Mouse (Mus musculus) B cell, adult 67 days (primary cell): ENCODE results near the gene D17H6S53E. TPM values are rescaled to one million over a fixed set of nuclear protein-coding genes. Genes with fewer than 3 reads are reported as not detected.

Experiments
- total RNA-seq, 2 experiments: library from RNA; stranded (reverse); gene quantifications; 4 replicates each; pipeline ENCODE4 v1.2.4; 2023

The D17H6S53E gene
- total RNA-seq = 10 to 100 TPM; 16.6 to 25.1 TPM

DNA sequence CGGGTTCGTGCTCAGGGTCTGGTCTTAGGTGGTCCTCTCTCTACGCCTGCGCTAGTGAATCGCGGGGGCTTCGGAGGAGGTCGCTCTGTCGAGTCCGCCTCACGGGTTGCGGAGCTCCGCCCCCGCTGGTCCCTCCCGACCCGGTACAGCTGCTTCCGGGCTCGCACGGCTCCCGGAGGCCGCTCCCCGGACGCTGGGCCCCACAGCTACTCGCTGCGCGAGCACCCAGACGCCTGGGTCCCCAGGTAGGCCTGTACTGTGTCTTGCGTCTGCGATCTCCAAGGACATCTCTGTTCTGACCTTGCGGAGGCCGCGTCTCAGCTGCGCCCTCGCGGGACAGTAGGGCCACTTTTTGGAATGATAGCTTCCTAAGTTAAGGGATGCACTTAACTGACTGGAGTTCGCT is at the start of gene D17H6S53E:
Gene D17H6S53E, plus strand, starts transcription at position 168 of the 406 bp plus-strand sequence.

DNA sequence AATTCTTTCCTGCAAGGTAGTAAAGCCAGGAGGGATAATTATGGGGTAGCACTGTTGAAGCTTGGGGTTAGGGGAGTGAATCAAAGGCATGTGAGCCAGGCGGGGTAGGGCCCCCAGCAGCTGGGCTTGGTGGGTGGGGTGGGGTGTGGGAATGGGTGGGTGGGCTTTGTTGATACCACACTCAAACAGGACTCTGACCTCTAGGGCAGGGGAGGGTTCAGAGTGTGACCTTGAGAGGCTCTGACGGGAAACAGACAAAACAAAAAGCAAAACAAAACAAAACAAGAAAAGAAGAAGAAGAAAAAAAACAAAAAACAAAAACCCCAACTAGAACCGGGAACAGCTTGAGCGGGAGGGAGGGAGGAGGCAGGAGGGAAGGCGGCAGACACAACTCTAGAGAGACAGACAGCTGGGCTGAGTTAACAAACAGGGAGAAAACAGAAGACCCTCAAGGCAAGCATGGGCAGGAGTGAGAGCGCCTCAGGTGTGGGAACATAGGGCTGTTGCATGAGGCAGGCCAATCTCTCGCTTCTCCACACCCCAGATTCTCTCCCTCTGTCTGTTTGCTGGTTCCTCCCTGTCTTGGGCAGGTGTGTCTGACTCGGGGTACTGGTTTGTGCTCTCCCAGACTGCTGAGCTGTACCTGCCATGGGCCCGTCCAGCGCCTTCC is 49.5 kb upstream of the D17H6S53E start, which contains the start of gene Ly6g6e:
Gene Ly6g6e, plus strand, starts transcription at position 396 of the 670 bp plus-strand sequence.

DNA sequence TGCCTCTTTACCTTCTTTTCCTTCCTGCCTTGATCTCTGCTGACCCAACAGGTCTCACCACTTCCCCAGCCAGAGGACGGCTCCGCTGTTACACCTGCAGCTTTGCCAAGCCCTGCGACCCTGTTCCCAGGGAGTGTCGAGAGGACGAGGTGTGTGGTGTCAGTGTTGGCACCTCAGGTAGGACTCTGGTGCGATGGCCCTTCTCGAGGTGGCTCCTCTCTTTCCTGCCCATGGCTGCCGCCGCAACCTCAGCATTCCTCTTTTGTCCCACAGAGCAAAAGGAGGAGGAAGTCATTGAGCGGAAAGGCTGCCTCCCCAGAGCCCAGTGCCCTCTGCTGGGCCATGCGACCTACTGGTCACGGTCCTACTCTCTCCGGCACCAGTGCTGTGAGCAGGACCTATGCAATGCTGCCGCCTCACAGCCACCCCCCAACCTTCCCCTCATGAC is 48.4 kb upstream of the D17H6S53E start, which contains the start of gene Ly6g6d:
Gene Ly6g6d, minus strand, starts transcription at position 280 of the 448 bp plus-strand sequence.

DNA sequence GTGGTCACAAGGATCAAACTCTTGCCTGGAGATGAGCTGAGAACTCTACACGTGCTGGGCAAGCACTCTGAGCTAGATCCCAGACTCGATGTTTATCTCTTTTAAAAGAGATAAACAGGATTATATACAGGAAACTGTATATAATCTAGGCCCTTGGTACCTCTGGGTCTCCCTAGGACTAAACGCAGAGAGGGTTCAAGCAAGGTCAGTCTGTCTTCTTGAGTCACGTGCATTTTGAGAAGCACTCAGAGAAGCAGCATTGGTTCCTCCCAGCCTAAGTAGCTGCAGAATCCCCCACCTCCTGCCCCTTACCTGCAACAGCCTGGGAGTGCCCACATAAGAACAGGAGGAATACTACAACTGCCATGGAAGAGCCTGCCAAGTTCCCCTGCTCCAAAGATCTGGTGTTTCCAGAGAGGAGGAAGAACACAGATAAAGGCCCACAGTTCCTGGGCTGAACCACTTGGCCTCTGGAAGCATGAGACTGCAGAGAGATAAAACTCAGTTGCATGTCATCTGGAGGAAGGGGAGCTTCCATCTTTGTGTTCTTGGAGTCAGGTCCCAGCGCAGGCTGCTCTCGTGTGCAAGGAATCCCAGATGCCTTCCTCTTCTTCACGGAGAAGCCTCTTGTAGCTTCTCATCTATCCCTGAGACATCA is 40.8 kb upstream of the D17H6S53E start, which contains the start of gene Ly6g6f:
Gene Ly6g6f, minus strand, starts transcription at position 403 of the 658 bp plus-strand sequence.

DNA sequence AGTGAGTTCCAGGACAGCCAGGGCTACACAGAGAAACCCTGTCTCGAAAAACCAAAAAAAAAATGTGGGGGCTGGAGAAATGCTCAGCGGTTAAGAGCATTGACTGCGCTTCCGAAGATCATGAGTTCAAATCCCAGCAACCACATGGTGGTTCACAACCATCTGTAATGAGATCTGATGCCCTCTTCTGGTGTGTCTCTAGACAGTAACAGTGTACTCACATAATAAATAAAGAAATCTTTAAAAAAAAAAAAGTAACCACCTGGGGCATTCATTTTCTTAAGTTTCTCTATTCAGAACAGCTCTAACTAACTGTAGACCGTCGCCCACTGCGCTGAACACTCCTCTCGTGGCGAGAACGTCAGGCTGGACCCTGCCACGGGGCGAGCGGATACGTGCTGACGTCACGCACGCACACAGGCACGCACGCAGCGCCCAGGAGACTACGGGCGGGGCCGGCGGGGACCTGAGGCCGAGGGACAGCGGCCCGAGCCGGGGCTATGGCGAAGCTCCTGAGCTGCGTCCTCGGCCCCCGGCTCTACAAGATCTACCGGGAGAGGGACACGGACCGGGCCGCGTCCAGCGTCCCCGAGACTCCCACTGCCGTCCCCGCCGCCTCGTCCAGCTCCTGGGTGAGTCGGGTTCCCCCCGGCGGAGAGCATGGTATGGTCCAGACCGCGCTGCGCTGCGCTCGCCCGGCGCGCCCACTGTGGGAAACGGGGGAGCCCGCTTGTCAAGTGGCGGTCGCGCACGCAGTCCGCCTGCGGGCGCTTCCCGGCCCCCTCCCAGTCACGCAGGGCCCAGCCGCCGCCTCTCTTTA is 37.1 kb upstream of the D17H6S53E start, which contains the start of gene Abhd16a:
Gene Abhd16a, plus strand, starts transcription at position 439 of the 820 bp plus-strand sequence.

DNA sequence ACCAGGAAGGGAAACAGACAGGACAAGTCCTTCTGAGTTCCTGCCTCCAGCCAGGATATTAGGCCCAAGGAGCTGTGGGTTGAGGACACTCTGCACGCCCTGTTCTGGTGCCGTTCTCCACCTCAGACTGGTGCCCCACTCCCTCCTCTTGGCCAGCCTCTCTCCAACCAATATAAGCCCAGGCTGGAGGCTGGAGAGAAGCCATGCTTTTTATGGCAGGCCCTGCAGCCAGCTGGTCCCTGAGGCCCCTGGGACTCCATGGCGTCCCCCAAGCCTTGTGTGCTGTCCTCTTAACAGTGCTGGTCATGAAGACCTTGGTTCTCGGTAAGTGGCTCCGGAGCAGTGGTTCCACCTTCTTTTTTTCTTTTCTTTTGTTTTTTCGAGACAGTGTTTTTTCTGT is 18.1 kb upstream of the D17H6S53E start, which contains the start of gene Ly6g5c:
Gene Ly6g5c, plus strand, starts transcription at position 183 of the 400 bp plus-strand sequence.

DNA sequence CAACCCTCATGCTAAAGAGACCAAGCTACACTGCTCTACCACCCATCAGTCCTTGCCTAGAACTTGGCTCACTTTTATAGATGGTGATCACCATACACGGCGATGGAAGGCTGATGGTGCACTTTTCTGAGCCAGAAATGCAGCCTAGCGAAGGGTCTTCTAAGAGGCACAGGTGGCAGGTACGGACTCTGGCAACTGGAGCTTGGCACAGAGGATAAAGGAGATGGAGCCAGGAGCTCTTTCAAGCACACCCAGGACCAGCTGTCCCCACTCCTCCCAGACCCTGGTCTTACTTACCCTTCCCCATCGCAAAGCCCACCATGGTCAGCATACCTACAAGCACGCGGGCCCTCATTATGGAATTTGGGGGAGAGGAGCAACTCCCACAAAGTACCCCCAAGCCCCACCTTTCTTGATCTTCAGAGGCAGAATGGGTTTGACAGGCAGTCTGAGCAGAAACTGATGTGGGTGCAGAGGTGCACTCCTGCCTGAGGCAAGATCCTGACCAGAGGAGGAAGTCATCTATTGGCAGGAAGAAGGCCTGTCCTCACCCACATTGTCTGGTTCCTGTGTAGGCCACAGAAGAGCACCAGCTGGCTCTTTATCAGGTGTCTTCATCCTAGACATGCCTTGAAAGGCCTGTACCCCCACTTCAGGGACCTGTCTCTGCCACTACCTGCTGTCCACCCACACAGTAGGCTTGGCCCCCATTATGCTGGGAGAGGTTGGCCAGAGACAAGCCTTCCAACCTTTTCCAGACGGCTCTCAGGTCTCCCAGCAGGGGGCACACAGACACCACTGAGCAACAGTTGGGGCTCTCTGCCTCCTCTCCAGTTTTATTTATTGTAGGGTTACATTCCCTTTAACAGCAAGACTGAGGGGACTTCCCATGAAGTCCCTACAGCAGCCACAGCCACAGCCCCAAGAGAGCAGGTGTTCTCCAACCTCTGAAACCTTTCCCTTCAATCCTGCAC is 10.8 kb upstream of the D17H6S53E start, which contains the start of gene Ly6g5b:
Gene Ly6g5b, minus strand, starts transcription at position 383 of the 974 bp plus-strand sequence.

DNA sequence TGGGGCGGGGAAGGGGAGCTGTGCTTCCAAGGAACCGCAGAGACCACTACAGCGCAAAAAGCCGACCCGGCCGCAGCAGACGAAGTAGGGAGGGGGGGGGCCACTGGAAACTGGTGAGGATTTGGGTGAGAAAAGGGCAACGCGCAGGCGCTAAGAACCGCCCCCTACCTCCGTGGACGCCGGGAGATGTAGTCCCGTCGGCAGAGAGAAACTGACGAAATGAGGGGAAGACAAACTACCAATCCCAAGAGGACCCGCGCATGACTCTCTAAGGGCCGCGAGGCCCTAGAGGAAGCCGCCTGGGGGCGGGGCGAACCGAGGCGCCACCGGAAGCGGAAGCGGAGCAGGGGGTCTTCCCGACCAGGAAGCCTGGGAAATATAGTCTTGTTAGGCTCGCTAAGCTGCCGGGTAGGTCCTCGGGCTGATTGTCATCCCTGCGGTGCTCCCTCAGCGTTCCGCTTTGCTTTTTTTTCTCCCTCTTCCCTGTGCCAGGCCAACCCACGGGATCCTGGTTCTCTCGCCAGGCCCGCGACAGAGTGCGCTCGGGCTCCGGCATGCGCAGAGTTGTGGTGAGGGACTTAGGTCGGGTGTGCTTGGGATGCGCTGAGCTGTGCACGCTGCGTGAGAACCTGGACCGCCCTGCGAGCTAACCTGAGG is 4.9 kb upstream of the D17H6S53E start, which contains the start of gene Gpank1:
Gene Gpank1, plus strand, starts transcription at position 313 of the 657 bp plus-strand sequence.

DNA sequence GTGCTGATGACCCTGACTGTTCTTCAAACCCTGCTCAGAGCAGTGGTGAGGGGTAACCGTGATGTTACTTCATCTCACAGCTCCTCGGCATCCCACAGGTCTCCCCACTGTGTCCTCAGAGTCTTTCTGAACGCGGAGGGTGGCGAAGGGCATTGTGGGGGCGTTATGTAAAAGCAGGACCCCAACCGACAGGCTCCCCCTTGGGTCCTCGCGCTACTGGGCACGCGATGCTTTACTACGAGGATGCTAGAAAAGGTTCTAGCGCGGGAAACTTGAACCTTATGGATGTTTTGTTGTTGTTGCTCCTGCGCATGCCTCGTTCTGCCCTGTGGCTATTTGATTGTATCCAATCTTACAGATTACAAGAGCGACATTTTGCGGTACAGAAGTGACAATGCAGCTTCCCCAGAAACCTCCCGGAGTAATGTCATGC is 4.3 kb upstream of the D17H6S53E start, which contains the start of gene Csnk2b:
Gene Csnk2b, minus strand, starts transcription at position 183 of the 433 bp plus-strand sequence.

DNA sequence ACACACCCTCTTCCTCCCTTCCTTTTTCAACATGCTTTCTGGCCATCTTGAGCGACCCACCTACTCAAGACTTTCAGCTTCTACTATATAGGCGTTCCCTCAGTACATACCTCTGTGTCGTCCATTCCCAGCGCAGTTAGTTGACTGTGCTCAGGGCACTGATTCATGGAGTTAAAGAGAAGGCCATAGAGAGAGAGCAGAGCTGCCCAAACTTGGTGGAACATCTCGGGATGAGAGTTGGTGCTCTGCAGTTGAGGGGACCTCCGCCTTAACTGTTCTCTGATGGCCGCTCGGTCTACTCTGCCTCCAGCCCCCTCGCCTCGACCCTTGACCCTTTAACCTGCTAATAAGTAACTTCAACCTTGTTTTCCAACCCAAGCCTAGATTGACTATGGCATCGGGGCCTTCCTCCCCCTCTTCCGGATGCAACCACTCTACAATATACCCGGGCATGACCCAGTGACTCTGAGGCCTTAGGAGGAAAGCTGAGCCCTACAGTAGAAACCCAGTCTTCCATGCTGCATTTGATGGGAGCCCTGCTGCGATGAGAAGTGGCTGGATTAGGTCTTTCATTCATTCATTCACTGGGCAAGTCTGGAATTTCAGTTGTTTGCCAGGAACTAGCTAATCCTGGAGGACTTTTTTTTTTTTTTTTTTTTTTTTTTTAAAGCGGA is 5.5 kb downstream of the D17H6S53E start, which contains the start of gene Apom:
Gene Apom, minus strand, starts transcription at position 551 of the 674 bp plus-strand sequence.

DNA sequence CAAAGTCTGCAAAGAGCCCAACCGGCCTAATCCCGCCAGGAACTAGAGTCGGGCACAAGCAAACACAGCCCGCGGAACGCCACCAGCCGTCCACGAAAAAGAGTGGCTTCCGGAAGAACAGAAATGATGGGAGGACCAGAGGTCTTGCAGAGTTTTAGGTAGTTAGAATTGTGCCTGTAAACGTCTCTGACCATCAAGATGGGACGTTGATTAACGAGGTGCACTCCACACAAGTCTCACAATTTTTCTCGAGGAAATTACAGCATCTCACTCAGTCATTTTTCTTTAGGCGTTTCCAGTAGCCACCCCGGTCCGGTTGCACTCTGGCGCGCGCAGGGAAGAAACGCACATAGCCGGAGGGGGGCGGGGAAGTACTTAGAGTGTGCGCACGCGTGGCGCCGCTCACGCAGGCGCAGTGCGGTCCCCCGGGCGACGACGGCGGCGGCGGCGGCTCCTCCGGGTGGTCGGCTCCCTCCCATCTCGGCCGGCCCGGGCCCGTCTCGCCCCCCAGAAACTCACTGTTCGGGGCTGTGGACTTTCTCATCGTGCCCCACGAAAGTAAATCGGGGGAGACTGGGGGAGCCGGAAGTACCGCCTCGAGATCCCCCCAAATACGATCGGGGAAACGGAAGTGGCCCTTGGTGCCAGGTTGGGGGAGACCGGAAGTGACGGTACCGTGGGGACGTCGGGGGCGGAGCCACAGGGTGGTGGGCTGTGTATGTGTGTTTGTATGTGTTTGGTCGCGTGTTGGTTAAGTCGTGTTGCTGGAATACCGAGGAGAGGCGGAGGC is 8.8 kb downstream of the D17H6S53E start, which contains the start of gene Bag6:
Gene Bag6, plus strand, starts transcription at position 378 of the 790 bp plus-strand sequence.

DNA sequence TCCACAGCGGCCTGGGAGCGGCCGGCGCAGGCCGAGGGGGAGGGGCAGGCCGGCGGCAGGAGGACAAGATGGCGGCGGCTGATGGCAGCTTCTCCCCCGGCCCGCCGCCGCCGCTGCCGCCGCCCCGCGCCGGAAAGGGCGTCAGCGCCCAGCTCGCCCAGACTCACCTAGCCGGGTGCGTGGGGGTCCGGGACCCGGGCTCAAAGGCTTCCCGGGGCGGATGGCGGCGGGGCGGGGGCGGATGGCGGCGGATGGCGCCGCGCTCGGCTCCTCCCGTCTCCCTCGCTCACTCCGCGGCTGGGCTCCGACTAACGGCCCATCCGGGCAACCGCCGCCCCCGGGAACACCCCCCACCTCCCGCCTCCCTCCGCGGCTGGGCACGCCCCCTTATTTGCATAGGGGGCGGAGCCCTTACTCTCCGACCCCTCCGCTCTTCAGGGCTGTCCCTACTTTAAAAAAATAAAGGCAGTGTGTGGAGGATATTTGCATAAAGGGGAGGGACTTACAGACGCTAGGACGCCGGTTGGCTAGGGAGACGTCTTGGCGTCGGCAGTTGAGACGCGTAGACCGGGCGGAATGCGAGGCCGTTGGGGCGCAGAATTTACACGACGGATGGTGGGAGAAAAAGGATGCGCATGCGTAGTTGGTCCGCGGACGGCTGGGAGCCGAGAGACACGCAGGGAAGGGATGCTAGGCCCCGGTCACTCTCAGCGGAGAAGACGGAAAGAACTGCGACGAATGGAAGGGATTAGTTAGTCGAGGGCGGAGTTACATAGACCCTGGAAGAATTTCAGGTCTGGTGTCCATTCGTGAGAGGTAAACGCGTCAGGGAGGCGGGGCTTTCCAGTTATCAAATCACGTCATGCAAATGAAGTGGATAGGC is 38.6 kb downstream of the D17H6S53E start, which contains the start of gene Prrc2a:
Gene Prrc2a, minus strand, starts transcription at position 330 of the 883 bp plus-strand sequence.

DNA sequence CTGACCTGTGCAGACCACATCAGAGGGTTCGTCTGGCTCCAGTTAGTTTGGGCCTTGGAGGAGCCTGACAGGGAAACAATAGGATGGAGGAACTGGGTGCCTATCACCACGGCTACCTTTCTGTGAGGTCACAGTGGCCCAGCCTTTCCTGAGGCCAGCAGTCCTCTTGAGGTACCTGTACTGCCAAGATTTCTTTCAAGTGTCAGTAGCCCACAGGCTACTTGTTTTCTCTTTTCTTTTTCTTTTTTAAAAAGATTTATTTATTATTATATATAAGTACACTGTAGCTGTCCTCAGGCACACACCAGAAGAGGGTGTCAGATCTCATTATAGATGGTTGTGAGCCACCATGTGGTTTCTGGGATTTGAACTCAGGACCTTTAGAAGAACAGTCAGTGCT is 49.8 kb downstream of the D17H6S53E start, which contains the start of gene Aif1:
Gene Aif1, minus strand, starts transcription at position 101 of the 400 bp plus-strand sequence.

